Mouse (Mus musculus) liver, embryonic 14.5 days (tissue): Measurements from ENCODE around the gene Tbcb. TPM values are rescaled to one million over a fixed set of nuclear protein-coding genes. Genes with fewer than 3 reads are reported as not detected.
"Not testable (repeated sequence)": the region's sequence is repeated elsewhere in the genome, so short reads cannot be mapped to it uniquely, and the experiment has no call there.

Source experiments
- ATAC-seq: fragments of 200-750 bp; cut with Nextera tagmentation; 2 replicates; pipeline ENCODE4 v1.8.0; 2017; ENCODE audit warnings: moderate number of reproducible peaks, mild to moderate bottlenecking, moderate library complexity; ENCODE audit not compliant: insufficient read depth
- DNase-seq, 3 experiments: peaks; one replicate each; pipeline ENCODE4 v3.0.0-alpha.2; 2012 to 2013; ENCODE audit warnings: low read depth in 3 of 3, low spot score in 3 of 3
- H3K27ac ChIP-seq: fragments of 300-500 bp; sonication (generic); 2 replicates; pipeline ENCODE4 v1.5.1; 2014; ENCODE audit warnings: moderate library complexity, mild to moderate bottlenecking, control low read depth, inconsistent platforms
- H3K27me3 ChIP-seq: fragments of 300-500 bp; sonication (generic); 2 replicates; pipeline ENCODE4 v1.6.1; 2014; ENCODE audit warnings: mild to moderate bottlenecking, low read length, moderate library complexity; ENCODE audit not compliant: control insufficient read depth, insufficient read depth
- H3K36me3 ChIP-seq: fragments of 300-500 bp; sonication (generic); replicated peaks from 2 replicates; pipeline ENCODE4 v1.6.1; 2014; ENCODE audit warnings: low read depth; ENCODE audit not compliant: control insufficient read depth, insufficient read depth
- H3K4me1 ChIP-seq, 2 experiments: fragments of 200-500 bp in 1 of 2; fragments of 300-500 bp in 1 of 2; sonication (generic) in 1 of 2; replicated peaks; 2 replicates each; pipeline ENCODE4 v1.6.1; 2012 to 2014; ENCODE audit warnings: antibody characterized with exemption in 1 of 2, inconsistent platforms in 1 of 2, low read length in 1 of 2; ENCODE audit not compliant: control insufficient read depth in 2 of 2, insufficient read depth in 2 of 2
- H3K4me2 ChIP-seq: fragments of 300-500 bp; sonication (generic); 2 replicates; pipeline ENCODE4 v1.6.1; 2014; ENCODE audit warnings: low read depth, mild to moderate bottlenecking, control low read depth, moderate library complexity
- H3K4me3 ChIP-seq, 2 experiments: fragments of 200-500 bp in 1 of 2; fragments of 300-500 bp in 1 of 2; sonication (generic) in 1 of 2; 2 replicates each; pipeline ENCODE4 v1.5.1; 2012 to 2014; ENCODE audit warnings: low read depth in 2 of 2, low read length in 2 of 2, mild to moderate bottlenecking in 2 of 2, control low read depth in 1 of 2, inconsistent platforms in 1 of 2, moderate library complexity in 1 of 2; ENCODE audit not compliant: insufficient read depth in 1 of 2
- H3K9ac ChIP-seq: fragments of 300-500 bp; sonication (generic); replicated peaks from 2 replicates; pipeline ENCODE4 v1.6.1; 2014; ENCODE audit warnings: mild to moderate bottlenecking, control low read depth, moderate library complexity
- H3K9me3 ChIP-seq: fragments of 300-500 bp; sonication (generic); 2 replicates; pipeline ENCODE4 v1.6.1; 2016; ENCODE audit warnings: low read length, mixed read lengths; ENCODE audit not compliant: control insufficient read depth
- CTCF ChIP-seq: IDR thresholded peaks from 2 replicates; pipeline ENCODE4 v1.5.1; 2016; ENCODE audit warnings: antibody characterized with exemption, low read depth, control low read depth
- EP300 ChIP-seq: IDR thresholded peaks from 2 replicates; pipeline ENCODE4 v1.6.1; 2016; ENCODE audit warnings: antibody characterized with exemption, low read depth
- WGBS: fragments of 180-500 bp; shearing (Covaris S2); extraction: QIAGEN DNeasy Blood & Tissue Kit; methylation state at CpG from one replicate; pipeline ENCODE4 v1.1.7; 2014; ENCODE audit not compliant: insufficient replicate concordance; 5-methylcytosine and 5-hydroxymethylcytosine counted together
- polyA plus RNA-seq, 2 experiments: library from polyadenylated mRNA; depleted of rRNA in 1 of 2; stranded (reverse) in 1 of 2; unstranded in 1 of 2; fragments of >200 nt; fragmentation: Nextera tagmentation in 1 of 2; extraction: Ambion mirVana in 1 of 2; gene quantifications; 2 replicates each; pipeline versions ENCODE4 v1.2.1 to v1.2.3; 2012 to 2014

Tbcb gene
- polyA plus RNA-seq, 2 experiments, result 24.4 to 44.8 TPM

- Histone ChIP-seq H3K9ac (no peak overlapping the region), H3K27me3 (no peaks in the 10 kb centered on the region), H3K36me3 (peaks cover 9% of the 10 kb centered on the region), H3K9me3 (no peaks in the 10 kb centered on the region), H3K4me3 (no peak overlapping the region), H3K4me1 (no peaks in the 10 kb centered on the region), H3K4me2 (no peak overlapping the region), H3K27ac (no peak overlapping the region)
- 77% methylated on average over 7 of the region's 7 CpGs for WGBS
- no peak for DNase-seq
- no peak for TF ChIP-seq CTCF
- no peak for TF ChIP-seq EP300
- no peak for ATAC-seq
These were observed 33.9 kb upstream of the Tbcb start for GRCm38 (mm10) chr7:30265935-30266334.

- Histone ChIP-seq H3K27ac (no peak overlapping the region), H3K27me3 (no peaks in the 10 kb centered on the region), H3K9ac (no peak overlapping the region), H3K4me3 (no peak overlapping the region), H3K9me3 (no peaks in the 10 kb centered on the region), H3K36me3 (peaks cover 9% of the 10 kb centered on the region), H3K4me1 (no peaks in the 10 kb centered on the region), H3K4me2 (no peak overlapping the region)
- 78% methylated on average over 5 of the region's 5 CpGs for WGBS
- no peak for DNase-seq
- ATAC-seq, result no peak
- TF ChIP-seq CTCF (no peak), EP300 (no peak)
These were observed 33.5 kb upstream of the Tbcb start for GRCm38 (mm10) chr7:30265531-30265930.

GRCm38 (mm10) chr7:30265041-30265440 is 33.0 kb upstream of the Tbcb start:
- no peak for ATAC-seq
- Histone ChIP-seq H3K27me3 (no peaks in the 10 kb centered on the region), H3K9me3 (no peaks in the 10 kb centered on the region), H3K9ac (no peak overlapping the region), H3K27ac (no peak overlapping the region), H3K4me3 (no peak overlapping the region), H3K36me3 (peaks cover 9% of the 10 kb centered on the region), H3K4me1 (no peaks in the 10 kb centered on the region), H3K4me2 (no peak overlapping the region)
- WGBS, result 52% methylated on average over 2 of the region's 2 CpGs
- no peak for DNase-seq
- TF ChIP-seq EP300, result no peak
- no peak for TF ChIP-seq CTCF

GRCm38 (mm10) chr7:30251956-30252954 is 20.2 kb upstream of the Tbcb start:
- no peaks in the 10 kb centered on the region for H3K4me1 ChIP-seq
- no peaks in the 10 kb centered on the region for H3K9me3 ChIP-seq
- no peaks in the 10 kb centered on the region for H3K27me3 ChIP-seq
- H3K4me2 ChIP-seq, result no peak overlapping the region
- H3K4me3 ChIP-seq, result no peak overlapping the region
- no peak for TF ChIP-seq CTCF
- ATAC-seq, result no peak
- H3K36me3 ChIP-seq, result peaks cover 6% of the 10 kb centered on the region; the same call in 1 of the 2 replicates
- H3K9ac ChIP-seq, result no peak overlapping the region
- no peak for DNase-seq
- 72% methylated on average over 12 of the region's 12 CpGs for whole genome bisulfite sequencing
- H3K27ac ChIP-seq, result no peak overlapping the region

GRCm38 (mm10) chr7:30237374-30237773 is 5.3 kb upstream of the Tbcb start:
- WGBS, result 62% methylated on average over 3 of the region's 3 CpGs
- H3K9ac ChIP-seq, DNase-seq, H3K4me1 ChIP-seq, H3K27ac ChIP-seq, H3K4me2 ChIP-seq, H3K4me3 ChIP-seq, H3K9me3 ChIP-seq, H3K27me3 ChIP-seq, H3K36me3 ChIP-seq, ATAC-seq: not testable (repeated sequence)
